Mouse (Mus musculus) embryonic fibroblast, embryonic 13.5 days (primary cell): ENCODE results near the gene Slc27a5. TPM values are rescaled to one million over a fixed set of nuclear protein-coding genes. Genes with fewer than 3 reads are reported as not detected.
A peak's percentile ranks its signal among the peaks of the same experiment; 100 is the strongest.

Experiments
- H3K27ac ChIP-seq: 2 replicates; pipeline ENCODE4 v1.5.1; 2012; ENCODE audit warnings: low read length, control low read depth, inconsistent platforms; ENCODE audit not compliant: insufficient read depth
- H3K4me1 ChIP-seq: 2 replicates; pipeline ENCODE4 v1.6.1; 2011; ENCODE audit warnings: low read length; ENCODE audit not compliant: control insufficient read depth, insufficient read depth
- H3K4me3 ChIP-seq: 2 replicates; pipeline ENCODE4 v1.5.1; 2011; ENCODE audit warnings: mild to moderate bottlenecking, control low read depth, low read length; ENCODE audit not compliant: insufficient read depth
- CTCF ChIP-seq: IDR thresholded peaks from 2 replicates; pipeline ENCODE4 v1.5.1; 2011; ENCODE audit warnings: mild to moderate bottlenecking, control low read depth, low read length, moderate library complexity, borderline replicate concordance; ENCODE audit not compliant: insufficient read depth
- POLR2A ChIP-seq: IDR thresholded peaks from 2 replicates; pipeline ENCODE4 v1.6.1; 2011; ENCODE audit warnings: low read depth, mild to moderate bottlenecking, control low read depth, low read length, moderate library complexity
- polyA plus RNA-seq: library from polyadenylated mRNA; stranded (reverse); fragments of >200 nt; gene quantifications from 2 replicates; pipeline ENCODE4 v1.2.4, GENCODE M21; 2011; ENCODE audit warnings: low read depth; ENCODE audit not compliant: missing spikeins, insufficient read length

The Slc27a5 gene
- polyA plus RNA-seq, 1 experiment: not detected

DNA sequence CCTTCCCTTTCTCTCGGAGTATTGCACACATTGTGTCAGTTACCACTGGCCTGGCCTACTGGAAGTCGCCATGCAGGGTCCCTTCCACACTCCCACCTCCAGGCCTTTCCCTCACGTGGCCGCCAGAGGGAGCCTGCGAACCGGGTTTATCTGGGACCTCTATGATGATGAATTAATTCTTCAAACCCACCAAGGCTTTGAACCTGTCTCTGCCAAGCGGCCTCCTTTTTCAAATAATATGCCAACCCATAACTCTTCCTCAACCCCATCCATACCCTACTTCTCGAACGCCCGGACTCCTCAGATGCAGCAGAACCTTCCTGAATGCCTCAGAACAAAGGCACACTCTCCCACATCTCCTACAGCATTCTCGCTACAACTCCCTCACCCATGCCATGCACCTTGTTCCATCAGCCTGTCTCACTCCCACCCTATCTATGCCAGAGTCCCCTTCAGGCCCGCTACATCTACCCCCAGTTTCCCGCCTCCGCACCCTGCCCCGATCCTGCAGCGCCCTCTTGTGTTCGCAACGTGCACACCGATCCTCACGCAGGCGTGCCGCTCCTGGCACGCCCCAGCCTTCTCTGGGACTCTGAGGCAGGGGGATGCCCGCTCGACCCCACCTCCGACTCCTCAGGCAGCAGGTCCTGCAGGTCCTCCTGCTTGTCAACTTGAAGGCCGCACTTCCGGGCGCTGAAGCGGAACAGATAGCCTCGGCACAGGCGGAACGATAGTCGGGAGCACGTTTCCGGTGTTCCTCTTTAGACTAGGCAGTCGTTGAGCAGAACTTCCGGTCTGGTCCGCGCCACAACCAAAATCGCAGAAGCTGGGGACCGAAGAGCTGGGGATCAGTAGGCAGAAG is 11.4 kb upstream of the Slc27a5 start:
- Histone ChIP-seq H3K4me1 (peaks cover 3% of the 10 kb centered on the region; the same call in 1 of the 2 replicates), H3K4me3 (peak overlapping the region; percentile 82), H3K27ac (peak overlapping the region; percentile 83)
- TF ChIP-seq CTCF (peak; percentile 85), POLR2A (peak; percentile 80)

DNA sequence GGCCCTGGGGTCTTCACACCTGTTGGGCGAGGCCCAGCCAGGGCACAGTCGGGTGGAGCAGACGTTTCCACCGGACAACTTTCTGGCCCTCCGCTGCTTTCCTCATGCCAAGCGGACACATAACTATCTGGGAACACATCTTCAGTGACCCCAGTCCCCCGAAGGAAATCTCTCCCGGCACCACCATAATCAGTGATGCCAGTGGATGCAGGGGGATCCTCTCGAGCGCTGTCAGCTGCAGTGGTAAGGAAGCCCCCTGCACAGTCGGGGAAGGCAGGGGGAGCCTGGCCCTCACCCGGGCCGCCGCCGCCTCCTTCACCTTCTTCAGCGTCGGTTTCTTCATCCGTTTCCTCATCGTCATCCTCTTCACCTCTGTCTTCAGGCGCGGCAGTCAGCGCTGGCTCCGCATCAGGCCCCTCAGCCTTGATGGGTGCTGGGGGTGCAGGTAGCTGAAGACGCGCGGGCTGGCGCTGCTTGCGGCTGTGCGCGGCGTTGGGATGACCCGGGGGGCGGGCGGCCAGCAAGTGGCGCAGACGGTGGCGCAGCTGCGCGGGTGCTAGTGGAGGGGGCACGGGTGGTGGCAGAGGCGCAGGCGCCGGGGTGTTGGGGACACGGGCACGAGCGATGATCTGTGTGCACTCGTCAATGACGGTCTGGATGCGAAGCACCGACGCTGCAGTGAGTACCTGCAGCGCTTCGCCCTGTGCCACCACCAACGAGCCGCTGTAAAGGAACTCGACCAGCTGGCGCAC is 9.5 kb upstream of the Slc27a5 start:
- H3K27ac ChIP-seq: no peak overlapping the region
- H3K4me3 ChIP-seq: no peak overlapping the region
- TF ChIP-seq POLR2A (no peak), CTCF (no peak)
- H3K4me1 ChIP-seq: peaks cover 3% of the 10 kb centered on the region; the same call in 1 of the 2 replicates

DNA sequence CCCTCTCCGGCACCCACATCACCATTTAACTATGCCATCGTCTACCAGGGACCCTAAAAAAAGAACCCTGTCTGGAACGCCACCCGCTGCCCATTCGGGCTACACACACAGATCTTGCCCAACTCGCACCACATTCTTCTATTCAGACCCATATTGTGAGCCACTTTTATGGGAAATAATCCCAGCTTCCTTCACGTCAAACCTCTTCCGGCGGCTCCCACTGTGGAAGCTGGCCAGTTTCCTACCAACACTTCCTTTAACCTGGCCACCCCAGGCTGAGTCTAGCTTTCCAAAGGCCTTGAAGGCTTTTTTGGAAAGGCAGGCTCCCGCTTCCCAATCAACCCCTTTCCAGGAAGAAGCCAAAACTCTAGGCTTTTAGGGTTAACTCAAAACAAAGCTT is 8.5 kb upstream of the Slc27a5 start:
- no peak overlapping the region for H3K27ac ChIP-seq
- H3K4me1 ChIP-seq: peaks cover 3% of the 10 kb centered on the region; the same call in 1 of the 2 replicates
- no peak overlapping the region for H3K4me3 ChIP-seq
- TF ChIP-seq CTCF (no peak), POLR2A (no peak)

DNA sequence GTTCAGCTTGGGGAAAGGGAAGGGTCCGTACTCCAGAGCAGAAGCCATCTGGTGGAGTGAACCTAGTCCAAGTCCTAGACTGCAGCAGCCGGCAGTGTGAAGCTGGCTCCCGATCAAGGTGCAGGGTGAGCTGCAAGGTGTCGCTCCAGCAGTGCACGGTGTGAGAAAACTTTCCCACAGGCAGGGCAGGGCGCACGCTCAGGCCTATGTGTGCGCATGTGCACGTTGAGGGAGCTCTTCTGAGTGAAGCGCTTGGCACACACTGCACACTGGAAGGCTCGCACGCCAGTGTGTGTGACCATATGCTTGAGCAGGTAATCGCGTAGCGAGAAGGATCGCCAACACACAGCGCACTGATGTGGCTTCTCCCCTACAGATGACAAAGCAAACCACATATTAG is 8.0 kb upstream of the Slc27a5 start:
- H3K27ac ChIP-seq: no peak overlapping the region
- no peak overlapping the region for H3K4me3 ChIP-seq
- TF ChIP-seq POLR2A (no peak), CTCF (no peak)
- peaks cover 3% of the 10 kb centered on the region; the same call in 1 of the 2 replicates for H3K4me1 ChIP-seq

DNA sequence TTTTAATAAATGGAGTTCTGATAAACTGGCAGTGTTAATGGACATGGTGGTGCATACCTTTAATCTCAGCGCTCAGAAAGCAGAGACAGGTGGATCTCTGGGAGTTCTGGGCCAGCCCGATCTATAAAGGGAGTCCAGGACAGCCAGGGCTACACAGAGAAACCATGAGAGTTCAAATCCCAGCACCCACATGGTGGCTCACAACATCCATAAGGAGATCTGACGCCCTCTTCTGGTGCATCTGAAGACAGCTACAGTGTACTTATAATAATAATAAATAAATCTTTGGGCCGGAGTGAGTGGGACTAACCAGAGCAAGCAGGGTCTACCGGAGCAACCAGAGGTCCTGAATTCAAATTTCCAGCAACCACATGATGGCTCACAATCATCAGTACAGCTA is 5.4 kb upstream of the Slc27a5 start:
- Histone ChIP-seq H3K4me1 (peaks cover 2% of the 10 kb centered on the region; the same call in 1 of the 2 replicates), H3K27ac (no peak overlapping the region), H3K4me3 (no peak overlapping the region)
- TF ChIP-seq CTCF (no peak), POLR2A (no peak)

DNA sequence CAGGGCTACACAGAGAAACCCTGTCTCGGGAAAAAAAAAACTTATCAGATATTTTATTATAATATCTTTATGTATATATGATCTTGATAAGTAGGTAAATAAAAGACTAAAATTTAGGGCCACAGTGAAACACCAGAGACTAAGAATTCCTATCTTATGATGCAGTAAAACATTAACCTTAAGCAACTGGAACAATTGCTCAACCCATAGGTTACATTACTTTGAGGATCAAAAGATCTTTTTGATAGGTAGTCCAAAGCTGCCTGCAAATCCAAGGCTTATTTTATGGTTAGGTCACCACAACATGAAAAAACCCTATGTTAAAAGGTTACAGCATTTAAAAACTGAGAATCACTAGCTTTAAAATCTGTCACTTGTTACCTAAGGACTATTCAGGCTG is 3.6 kb upstream of the Slc27a5 start:
- no peak overlapping the region for H3K27ac ChIP-seq
- no peaks in the 10 kb centered on the region for H3K4me1 ChIP-seq
- TF ChIP-seq POLR2A: no peak
- no peak for TF ChIP-seq CTCF
- H3K4me3 ChIP-seq: no peak overlapping the region

DNA sequence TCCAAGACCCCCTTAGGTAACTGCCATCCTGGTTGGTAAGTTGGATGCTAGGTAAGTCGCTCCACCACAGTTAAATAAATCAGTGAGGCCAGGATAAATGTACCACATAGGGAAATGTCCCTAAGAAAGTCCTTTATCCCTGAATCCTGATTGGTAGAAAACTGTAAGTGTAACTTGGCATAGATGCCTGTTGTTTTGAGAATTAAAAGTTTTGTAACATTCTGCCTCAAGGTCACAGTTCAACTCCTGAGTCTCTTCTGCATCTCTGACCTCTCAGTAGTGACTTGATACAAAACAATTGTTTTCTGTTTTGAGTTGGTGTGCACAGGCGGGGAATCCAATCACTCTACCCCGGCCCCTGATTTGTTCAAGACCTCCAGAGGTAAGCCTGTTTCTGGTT is 859 bp upstream of the Slc27a5 start, which contains the start of gene Trim28:
TSS of gene Trim28 (plus strand) at position 264 of the 400 bp plus-strand sequence.
- Histone ChIP-seq H3K4me3 (no peak within 1 kb of the TSS), H3K4me1 (no peaks in the 10 kb centered on the region), H3K27ac (no peak within 1 kb of the TSS)
- TF ChIP-seq POLR2A: no peak
- TF ChIP-seq CTCF: no peak

DNA sequence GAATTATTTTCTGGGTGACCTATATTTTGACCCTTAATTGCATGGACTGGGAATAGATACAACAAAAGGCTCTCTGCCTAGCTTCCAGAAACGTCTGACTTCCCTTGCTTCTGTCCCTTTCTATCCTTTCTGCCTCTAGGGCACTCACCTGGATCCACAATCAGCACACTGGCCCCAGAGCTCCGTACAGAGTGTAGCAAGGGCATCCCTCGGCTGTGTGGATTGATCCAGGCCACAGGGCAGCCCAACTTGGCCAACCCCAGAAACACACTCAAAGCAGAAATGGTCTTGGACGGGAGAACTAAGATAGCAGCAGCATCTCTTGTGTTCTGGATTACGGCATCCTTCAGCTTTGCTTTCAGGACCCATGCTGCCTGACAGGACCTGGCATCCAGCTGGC is 762 bp downstream of the Slc27a5 start:
- H3K27ac ChIP-seq: no peak overlapping the region
- no peaks in the 10 kb centered on the region for H3K4me1 ChIP-seq
- TF ChIP-seq POLR2A: no peak
- no peak for TF ChIP-seq CTCF
- no peak overlapping the region for H3K4me3 ChIP-seq

DNA sequence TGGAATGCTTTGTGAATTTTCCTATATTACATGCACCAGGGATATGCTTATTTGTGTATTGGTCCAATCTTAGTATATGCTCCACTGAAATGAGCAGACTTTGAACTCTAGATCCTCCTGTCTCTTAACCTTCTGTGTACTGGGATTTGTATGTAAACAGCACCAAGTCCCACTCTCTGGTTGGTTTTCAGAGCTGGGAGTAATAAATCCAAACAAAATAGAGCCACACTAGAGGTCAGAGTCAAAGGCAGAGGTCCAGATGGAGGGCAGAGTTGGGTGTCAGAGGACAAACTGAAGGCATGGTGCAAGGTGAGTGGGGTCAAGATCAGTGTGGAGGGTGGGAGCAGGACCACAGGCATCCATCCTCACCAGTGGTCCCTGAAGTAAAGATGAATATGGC is 2.1 kb downstream of the Slc27a5 start:
- H3K27ac ChIP-seq: no peak overlapping the region
- no peak for TF ChIP-seq CTCF
- no peak for TF ChIP-seq POLR2A
- no peaks in the 10 kb centered on the region for H3K4me1 ChIP-seq
- no peak overlapping the region for H3K4me3 ChIP-seq

DNA sequence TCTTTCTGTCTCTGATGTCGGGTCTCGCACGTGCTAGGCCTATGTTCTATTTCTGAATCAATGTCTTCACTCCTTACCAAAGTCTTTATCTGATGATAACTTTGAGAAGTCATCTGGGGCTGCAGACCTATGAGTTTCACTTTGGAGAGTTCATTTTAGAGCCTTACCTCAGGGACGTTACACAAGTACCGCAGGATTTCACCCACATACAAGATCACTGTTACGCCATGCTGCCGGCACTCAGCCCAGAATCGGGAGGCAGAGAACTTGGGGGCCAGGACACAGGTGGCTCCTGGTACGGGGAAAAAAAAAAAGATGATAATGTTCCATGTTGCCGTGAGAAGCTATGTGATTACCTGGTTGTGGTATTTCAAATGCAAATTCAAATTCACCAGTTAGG is 4.8 kb downstream of the Slc27a5 start:
- TF ChIP-seq POLR2A (no peak), CTCF (no peak)
- Histone ChIP-seq H3K4me3 (no peak overlapping the region), H3K4me1 (no peaks in the 10 kb centered on the region), H3K27ac (no peak overlapping the region)
